Mouse (Mus musculus) layer of hippocampus, adult 2 months (tissue): ENCODE measurements at regions not wholly inside any gene's neighbourhood (a gene's known extent, or its start where the extent isn't known, plus 50 kb on each side); places are given as distances from the start of the nearest gene placed in this dataset.

Experiments used
- DNase-seq, 2 experiments: peaks; one replicate each; pipeline ENCODE4 v3.0.0; 2022; ENCODE audit warnings: low spot score in 2 of 2
- H3K27ac ChIP-seq: fragments of 200-600 bp; 2 replicates; pipeline ENCODE4 v1.8.1; 2022
- H3K4me3 ChIP-seq: fragments of 200-600 bp; 2 replicates; pipeline ENCODE4 v1.8.1; 2022; ENCODE audit warnings: mild to moderate bottlenecking
- CTCF ChIP-seq: fragments of 200-600 bp; conservative IDR thresholded peaks from 2 replicates; pipeline ENCODE4 v1.8.1; 2022; ENCODE audit warnings: antibody characterized with exemption, mild to moderate bottlenecking, moderate library complexity

- no peak overlapping the region for H3K4me3 ChIP-seq
- no peak for DNase-seq
Measured at GRCm38 (mm10) chr1:125013301-125013700, 422.2 kb downstream of the Actr3 start.

GRCm38 (mm10) chr1:125011893-125012292 is 423.6 kb downstream of the Actr3 start:
- TF ChIP-seq CTCF = no peak
- no peak overlapping the region for H3K27ac ChIP-seq
- no peak overlapping the region for H3K4me3 ChIP-seq
- no peak for DNase-seq

More at GRCm38 (mm10) chr1:125013301-125013700, 422.2 kb downstream of the Actr3 start:
- TF ChIP-seq CTCF = no peak
- no peak overlapping the region for H3K27ac ChIP-seq

DNA sequence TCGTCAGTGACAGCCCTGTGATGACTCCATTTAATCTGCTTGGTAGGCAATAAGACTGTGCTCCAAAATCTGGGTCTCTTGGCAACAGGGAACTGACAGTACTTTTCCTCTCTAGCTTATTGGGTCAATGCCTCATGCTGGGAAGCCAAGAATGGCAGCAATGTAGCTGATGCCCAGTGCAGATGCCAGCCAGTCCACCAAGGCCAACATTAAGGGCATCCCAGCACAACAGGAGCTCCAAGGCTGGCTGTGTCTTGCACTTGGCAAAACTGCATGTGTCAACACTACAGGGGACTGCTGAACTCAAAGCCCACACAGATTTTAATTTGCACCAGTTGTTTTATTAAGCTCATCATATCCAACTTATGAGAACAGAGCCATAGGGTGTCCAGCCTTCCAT is 437.9 kb downstream of the Actr3 start:
- TF ChIP-seq CTCF = no peak
- DNase-seq = peak; percentile 8 to 9
- H3K27ac ChIP-seq = no peak overlapping the region
- H3K4me3 ChIP-seq = no peak overlapping the region

DNA sequence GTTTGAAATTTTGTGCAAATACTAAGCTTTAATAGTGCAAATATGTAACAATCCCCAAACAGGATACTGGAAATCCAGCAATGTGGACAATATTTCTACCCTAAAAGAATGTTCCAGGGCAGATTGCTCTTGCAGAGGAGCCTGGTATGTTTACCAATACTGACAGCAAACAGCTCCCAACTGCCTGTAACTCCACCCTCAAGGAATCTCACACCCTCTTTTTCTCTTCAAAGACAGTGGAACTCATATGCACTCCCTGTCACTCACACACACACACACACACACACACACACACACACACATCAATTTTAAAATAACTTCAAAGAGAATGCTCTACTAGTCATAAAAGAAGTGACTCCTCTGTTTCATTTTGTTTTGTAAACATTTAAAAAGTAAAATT is 484.7 kb downstream of the Actr3 start:
- Histone ChIP-seq H3K4me3 (no peak overlapping the region), H3K27ac (no peak overlapping the region)
- TF ChIP-seq CTCF = no peak
- no peak for DNase-seq

DNA sequence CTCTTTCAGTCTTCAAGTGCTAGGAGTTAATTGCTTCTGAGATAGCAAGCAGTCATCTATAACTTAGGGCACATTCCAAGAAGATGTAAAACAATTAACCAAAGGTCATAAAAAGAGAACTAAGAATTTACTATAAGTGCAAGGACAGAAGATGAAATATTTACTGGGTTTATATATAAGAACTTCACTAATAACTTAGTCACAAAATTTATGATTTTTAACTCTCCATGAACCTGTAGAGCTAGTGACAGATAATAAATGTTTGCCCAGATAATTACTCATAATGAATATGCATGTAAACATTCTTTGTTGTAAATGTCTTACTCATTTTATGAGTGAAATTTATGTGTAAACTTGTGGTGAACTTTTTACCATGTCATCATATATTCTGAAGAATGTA is 531.2 kb downstream of the Actr3 start:
- no peak overlapping the region for H3K27ac ChIP-seq
- no peak for TF ChIP-seq CTCF
- H3K4me3 ChIP-seq = no peak overlapping the region
- no peak for DNase-seq

DNA sequence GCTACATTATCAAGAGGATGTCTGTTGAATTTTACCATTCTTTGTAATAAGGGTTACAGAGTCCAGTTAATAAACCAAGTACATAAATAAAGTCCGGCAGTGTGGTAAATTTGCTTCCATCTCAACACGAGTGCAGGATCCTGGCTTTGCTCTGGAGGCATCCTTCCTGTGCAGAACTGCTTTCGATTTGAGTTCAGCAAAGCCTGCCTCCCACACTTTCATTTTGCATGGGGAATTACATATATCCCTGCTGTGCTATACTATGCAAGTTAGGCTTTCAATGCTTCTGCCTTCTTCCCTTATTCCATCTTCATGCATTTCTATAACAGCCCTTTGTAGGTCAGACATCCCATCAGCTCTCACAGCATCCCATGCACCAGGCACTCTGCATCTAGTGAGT is 564.4 kb downstream of the Actr3 start:
- no peak overlapping the region for H3K4me3 ChIP-seq
- no peak for DNase-seq
- no peak overlapping the region for H3K27ac ChIP-seq
- TF ChIP-seq CTCF = no peak

DNA sequence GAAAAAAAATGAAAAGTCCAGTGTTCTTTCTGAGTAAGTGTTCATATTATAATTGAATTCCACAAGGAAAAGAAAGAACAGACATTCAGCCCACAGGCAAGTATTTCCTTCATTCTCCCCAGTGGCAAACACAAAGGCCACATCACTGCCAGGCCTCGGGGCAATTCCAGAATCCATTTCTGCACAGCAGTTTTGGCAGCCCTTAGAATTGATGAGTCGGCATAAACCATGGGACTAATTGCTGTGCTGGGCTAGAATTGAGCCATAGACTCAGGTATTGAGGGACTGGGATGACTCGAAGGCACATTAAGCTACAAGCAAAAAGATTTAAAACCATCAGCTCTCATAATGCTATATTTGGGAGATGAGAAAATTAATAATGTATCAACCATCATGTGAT is 569.3 kb downstream of the Actr3 start:
- Histone ChIP-seq H3K4me3 (no peak overlapping the region), H3K27ac (no peak overlapping the region)
- DNase-seq = no peak
- no peak for TF ChIP-seq CTCF

- DNase-seq = no peak
- H3K27ac ChIP-seq = no peak overlapping the region
- no peak overlapping the region for H3K4me3 ChIP-seq
- TF ChIP-seq CTCF = no peak
Measured at GRCm38 (mm10) chr1:124845681-124846080, 589.8 kb downstream of the Actr3 start.

DNA sequence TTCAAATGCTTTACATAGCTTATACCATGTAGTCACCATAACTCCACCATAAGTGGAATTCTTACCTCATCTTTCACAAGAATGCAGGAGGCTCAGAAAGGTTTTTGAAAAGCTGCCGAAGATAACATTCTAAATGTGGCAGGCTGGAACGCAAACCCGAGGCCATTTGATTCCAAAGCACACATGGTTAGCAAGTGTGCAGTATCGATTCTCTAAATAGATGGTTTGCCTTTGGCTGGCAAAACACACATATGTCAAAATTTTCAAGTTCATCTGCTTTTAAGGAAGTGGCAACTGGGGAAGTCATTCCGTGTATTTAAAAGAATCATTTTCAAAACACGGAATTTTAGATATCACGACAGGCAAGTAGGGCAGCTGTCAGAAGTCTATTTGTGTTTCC is 609.8 kb downstream of the Actr3 start:
- no peak overlapping the region for H3K4me3 ChIP-seq
- H3K27ac ChIP-seq = no peak overlapping the region

DNA sequence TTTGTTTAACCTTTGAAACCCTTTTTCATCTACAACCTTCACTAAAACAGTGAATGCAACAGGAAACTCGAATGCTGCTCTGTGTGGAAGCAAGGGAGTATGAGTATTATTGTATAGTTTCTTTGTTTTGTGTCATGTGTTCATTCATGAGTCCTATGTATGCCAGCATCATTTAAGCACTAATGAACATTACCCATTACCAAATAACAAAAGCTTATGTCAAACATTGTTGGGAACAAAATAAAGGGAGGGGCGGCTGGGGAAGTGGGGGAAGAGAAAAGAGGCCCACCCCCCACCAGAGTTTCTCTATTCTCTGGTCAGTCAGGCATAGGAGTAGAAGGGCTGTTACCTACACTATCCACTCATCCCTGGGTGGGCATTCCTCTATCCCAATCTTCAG is 642.5 kb downstream of the Actr3 start:
- no peak for TF ChIP-seq CTCF
- Histone ChIP-seq H3K4me3 (no peak overlapping the region), H3K27ac (no peak overlapping the region)
- DNase-seq = no peak

More for the DNA sequence above, 609.8 kb downstream of the Actr3 start:
- TF ChIP-seq CTCF = no peak
- DNase-seq = peak; percentile 14 to 47

- DNase-seq = no peak
- no peak for TF ChIP-seq CTCF
- Histone ChIP-seq H3K27ac (no peak overlapping the region), H3K4me3 (no peak overlapping the region)
Measured at GRCm38 (mm10) chr1:124790646-124791045, 644.9 kb downstream of the Actr3 start.

GRCm38 (mm10) chr1:124790130-124790529 is 645.4 kb downstream of the Actr3 start:
- DNase-seq = no peak
- H3K27ac ChIP-seq = no peak overlapping the region
- H3K4me3 ChIP-seq = no peak overlapping the region
- TF ChIP-seq CTCF = no peak

- Histone ChIP-seq H3K27ac (no peak overlapping the region), H3K4me3 (no peak overlapping the region)
- TF ChIP-seq CTCF = no peak
- no peak for DNase-seq
Measured at GRCm38 (mm10) chr1:124783066-124783465, 652.5 kb downstream of the Actr3 start.

- TF ChIP-seq CTCF = no peak
- no peak overlapping the region for H3K27ac ChIP-seq
- no peak for DNase-seq
- H3K4me3 ChIP-seq = no peak overlapping the region
Measured at GRCm38 (mm10) chr1:124777685-124778084, 657.8 kb downstream of the Actr3 start.

- peak in 1 of 2 experiments; percentile 2 for DNase-seq
- no peak overlapping the region for H3K27ac ChIP-seq
- no peak for TF ChIP-seq CTCF
- no peak overlapping the region for H3K4me3 ChIP-seq
Measured at GRCm38 (mm10) chr1:124756721-124757120, 678.8 kb downstream of the Actr3 start.
